Mouse (Mus musculus) ZHBTc4 (cell line): ENCODE data around the gene Zfp146.

Experiments used
- DNase-seq: peaks from one replicate; pipeline ENCODE4 v3.0.0-alpha.2; 2011; ENCODE audit warnings: low read depth, low spot score

The Zfp146 gene

DNA sequence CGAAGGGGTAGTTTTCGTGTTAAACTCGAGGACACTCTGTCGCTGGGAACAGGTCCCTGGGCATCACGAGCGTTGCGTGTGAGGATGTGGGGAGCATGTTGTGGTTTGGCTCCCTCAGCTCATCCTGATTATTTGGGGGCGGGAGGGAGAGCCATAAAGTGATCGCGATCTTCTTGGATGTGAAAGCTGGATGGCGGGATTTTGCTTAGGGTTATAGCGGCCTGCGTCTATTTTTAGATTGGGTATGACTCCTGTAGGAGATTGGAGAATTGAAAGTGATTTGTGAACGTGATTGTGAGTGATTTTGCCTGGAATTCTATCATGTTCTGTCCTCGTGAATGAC is 47.4 kb downstream of the Zfp146 start:
- no peak for DNase-seq

DNA sequence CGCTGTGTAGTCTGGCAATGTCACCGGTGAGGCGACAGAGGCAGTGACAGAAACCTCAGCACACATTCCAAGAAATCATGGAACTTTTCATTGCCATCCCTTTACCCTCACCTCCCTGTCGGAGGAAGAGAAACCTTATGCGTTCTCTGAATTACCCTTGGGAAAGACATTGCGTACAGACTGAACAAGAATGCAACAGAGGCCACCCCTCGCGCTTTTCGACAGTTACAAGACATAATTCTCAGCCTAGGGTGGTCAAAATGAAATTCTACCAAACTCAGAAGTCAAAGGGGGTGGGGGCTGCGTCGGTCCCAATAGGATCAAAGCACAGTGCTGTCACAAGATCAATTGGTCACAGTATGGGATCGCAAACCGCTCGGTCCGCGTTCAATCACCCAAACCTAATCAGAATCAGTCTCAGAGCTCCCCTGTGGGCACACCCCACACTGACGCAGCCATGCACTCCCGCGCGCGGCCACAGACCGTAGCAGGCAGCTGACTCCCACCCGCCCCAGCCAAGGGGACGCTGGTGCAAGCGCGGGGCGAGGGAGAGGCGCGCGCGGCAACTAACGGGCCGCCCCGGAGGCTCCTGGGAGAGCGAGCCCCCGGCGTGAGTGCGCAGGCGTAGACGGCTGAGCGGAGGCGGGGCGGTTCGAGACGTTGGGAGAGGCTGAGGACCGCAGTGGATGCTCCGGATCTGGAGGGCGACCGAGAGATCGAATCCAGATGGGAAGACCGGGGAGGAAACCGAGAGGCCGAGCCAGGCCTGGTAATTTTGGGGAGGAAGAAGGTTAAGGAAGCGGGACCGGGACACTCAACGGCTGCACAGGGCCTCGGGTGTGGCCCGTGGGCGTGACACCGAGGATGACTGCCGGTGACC is 48.0 kb downstream of the Zfp146 start, which contains the start of gene Zfp382:
TSS of gene Zfp382 (plus strand) at position 635 of the 880 bp plus-strand sequence.
- peak; percentile 97 for DNase-seq

DNA sequence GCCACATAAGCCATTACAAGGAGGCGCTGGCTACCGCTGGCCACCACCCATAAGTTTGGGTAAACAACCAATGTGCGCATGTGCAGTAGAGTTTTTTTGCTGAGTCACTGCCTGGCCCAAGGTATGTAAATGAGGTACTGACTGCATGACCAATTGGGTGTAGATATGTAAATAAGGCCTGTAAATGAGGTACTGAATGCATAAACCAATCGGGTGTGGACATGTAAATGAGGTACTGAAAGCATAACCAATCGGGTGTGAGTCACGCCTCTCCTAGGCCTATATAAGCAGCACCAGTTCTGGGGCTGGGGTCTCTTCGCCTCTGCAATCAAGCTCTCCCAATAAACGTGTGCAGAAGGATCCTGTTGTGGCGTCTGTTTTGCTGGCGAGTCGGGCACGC is 51.6 kb downstream of the Zfp146 start:
- DNase-seq, result peak; percentile 64

DNA sequence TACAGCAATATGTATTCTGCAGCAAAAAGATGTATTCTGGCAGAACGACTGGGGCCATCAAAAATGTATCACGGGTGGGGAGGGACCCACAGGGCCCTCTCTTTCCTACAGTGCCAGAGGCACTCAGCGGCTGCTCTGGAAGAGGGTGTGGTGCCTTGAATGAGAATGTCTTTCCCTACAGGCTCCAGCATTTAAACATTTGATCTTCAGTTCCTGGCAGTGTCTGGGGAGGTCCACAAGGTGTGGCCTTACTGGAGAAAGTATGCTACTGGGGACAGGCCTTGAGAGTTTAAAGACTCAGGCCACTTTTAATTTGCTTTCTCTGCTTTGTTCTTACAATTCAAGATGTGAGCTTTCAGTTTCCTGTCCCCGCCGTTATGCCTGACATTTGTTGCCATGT is 53.5 kb downstream of the Zfp146 start:
- DNase-seq, result peak; percentile 63
